Mouse (Mus musculus) frontal cortex, postnatal 14 days (tissue): Measurements from ENCODE around the gene 1700028P14Rik.

Experiments used
- DNase-seq, 2 experiments: peaks; one replicate each; pipeline ENCODE4 v3.0.0; 2022; ENCODE audit warnings: low spot score in 2 of 2

1700028P14Rik gene

GRCm38 (mm10) chr19:23607951-23608350, 44.7 kb downstream of the 1700028P14Rik start:
- DNase-seq, result no peak

DNA sequence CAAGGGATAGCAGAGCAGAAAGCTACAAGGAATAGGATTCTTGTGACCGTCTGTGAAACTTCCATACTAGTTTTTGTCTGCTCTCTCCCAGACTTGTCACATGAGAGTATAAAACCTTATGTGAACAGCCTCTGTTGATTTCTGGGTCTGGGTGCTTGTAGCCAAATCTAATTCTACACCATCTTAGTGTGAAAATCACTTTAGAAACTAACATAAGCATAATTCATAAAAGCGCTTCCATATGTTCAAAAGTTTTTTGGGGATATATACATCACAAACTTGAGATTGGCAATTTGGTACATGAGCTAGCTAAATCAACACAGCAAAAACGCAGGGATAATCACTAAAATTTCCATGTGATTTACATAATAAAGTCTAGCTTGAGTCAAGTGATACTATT, 57.7 kb downstream of the 1700028P14Rik start:
- no peak for DNase-seq

DNA sequence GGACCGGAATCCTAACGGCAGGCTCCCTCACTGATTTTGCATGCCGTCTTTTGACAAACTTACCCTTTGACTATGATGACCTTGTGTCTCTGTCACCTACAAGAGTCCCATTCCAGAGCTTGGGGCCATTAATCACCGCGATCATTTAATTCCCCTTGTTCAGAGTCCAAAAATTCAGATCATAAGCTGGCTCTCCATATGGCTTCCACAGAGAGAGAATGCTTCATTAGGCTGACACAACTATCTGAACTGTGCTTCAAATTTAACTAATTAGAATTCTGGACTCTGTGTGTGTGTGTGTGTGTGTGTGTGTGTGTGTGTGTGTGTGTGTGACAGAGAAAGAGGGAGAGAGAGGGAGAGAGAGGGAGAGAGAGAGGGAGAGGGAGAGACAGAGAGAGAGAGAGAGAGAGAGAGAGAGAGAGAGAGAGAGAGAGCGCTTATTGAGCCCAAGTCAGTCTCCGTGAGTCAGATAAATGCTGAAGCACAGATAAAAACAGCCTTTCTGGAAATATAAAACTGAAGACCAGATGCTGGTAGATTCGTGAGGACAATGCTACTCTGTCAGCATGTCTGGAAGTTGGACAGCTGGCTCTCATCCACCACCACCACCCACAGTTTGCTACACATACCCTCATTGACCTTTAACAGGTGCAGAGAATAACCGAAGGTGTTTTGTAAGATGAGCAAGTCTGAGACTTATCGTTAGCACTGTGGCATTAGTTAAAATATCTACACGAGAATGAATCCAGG, 73.8 kb downstream of the 1700028P14Rik start:
- DNase-seq, result no peak

DNA sequence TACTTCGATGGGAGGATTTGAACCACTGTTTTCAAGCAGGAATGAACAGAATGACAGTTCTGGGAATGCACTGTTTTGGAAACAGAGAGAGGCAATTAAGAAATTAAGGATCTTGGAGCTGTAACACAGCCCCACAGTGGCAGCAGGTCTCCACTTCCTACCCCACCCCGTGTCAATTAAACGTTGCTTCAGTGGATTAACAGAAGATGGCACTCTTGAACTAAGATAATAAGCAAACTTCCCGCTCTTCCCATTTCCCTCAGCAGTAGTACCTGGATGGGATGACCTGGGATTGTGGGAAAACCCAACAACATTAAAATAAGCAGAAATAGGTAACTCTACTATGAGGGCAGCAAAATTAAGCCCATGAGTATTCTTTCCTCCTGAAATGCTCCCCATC, 75.9 kb downstream of the 1700028P14Rik start:
- no peak for DNase-seq

DNA sequence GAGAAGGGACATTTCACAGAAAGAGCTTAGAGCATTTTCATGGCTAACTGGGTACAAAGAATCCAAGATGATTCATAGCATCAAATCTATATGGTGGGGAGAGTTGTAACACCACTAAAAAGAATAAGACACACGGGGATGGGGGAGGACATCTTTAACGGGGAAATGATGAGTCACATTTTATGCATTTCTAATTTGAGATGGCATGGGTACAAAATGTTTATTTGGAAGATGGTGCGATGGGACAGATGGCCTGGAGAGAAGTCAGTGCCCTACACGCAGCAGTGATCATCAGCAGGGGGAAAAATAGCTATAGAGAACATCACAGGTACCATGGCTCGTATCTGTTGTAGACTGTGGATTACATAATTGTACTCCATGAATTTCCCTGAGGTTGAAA, 88.9 kb downstream of the 1700028P14Rik start:
- DNase-seq, result no peak

DNA sequence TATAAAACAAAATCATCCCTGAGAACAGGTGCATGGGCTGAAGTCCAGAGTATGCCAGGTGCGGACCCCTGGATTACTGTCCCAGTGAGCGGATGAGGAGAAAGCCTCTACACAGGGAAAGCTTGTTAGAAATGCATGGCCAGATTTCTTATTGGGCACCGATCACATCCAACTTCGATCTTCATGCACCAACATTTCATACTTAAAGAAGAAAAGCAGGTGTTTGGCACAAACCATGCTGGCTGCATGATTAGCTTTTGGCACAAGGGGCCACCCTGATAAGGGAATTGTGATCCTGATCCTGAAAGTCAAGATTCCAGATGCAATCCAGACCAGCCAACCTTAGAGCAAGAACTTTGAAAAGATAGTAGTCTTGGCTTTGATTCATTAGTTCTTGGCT, 90.0 kb downstream of the 1700028P14Rik start:
- DNase-seq, result no peak

DNA sequence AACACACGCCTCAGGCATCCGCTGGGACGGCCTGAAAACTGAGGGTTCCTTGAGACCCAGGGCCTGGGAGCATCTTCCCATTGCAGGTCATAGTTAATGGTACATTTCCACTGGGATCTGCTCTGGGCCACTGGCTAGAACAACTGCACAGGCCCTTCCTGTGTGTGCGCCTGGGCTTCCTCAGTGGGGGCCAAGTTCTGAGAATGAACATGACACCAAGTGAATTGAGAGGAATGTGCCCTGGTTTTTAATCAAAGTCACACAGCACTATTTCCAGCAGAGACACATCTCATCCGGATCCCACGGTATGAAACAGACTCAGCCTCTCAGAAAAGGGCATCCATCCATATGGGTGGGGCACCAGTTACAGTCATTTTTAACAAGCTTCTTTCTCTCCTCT, 90.6 kb downstream of the 1700028P14Rik start:
- DNase-seq, result no peak

DNA sequence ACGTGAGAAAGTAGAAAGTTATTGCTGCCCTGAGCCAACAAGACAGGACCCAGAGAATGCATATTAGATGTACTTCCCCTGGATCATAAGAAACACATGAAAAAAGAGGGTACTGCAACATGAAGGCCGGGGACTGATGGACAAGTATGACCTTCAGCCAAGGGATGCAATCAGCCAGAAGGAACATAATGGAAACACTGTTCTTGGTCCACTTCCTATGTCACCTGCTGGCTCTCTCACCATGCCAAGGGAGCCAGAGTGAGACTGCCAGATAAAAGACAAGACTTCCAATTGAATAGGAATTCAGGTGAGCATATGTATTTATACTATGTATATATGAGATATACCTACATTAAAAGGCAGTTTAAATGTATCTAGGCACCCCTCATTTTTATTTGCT, 99.2 kb downstream of the 1700028P14Rik start:
- no peak for DNase-seq

GRCm38 (mm10) chr19:23545604-23546003, 107.0 kb downstream of the 1700028P14Rik start:
- no peak for DNase-seq

DNA sequence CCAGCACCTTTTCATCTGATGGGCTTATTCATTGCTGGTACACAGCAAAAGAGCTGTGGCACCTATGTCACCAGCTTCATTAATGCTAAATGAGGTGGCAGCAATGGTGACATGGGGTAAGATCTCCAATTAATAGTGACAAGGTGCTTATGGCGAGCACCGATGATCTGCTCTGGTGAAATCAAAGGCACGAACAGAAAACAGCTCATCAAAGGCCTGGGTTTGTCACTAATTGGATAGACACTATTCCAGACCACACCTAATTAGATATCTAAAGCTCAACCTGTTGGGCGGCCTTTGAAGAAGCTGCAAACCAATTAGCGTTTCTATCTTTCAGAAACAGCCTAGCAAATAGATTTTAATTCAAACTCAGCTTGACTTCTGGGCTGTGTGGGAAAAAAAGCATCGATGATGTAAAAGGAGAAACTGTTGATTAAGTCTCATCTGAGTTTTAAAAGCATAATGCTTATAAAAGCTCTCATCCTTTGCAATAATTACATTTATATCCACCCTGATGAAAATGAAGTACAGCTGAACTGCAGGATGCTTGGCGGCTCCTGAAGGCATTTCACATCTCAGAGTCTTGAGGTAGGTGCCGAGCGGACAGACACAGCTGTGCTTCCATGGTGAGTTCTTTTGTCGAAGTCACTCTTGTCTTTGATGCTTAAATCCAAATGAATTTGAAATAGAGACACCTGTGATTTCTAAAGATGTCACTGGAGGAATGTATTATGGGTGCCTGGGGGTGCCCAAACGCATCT, 109.2 kb downstream of the 1700028P14Rik start:
- DNase-seq, result no peak

DNA sequence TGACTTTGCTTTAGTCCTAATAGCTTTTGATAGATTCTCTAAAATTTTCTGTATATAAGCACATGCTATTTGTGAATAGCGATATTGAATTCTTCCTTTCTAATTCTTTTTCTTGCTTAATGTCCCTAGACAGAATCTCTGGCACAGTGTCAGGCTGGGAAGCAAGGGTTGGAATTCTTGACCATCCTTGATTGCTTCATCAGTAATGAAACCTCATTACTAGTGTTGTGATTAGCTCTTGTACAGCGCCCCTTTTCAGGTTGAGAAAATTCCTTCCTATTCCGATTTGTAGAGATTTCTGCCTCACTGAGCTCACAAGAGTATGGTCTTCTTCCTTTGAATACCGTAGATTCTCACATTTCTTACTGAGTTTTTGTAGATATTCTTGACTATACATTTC, 109.9 kb downstream of the 1700028P14Rik start:
- no peak for DNase-seq

GRCm38 (mm10) chr19:23535700-23536099, 116.9 kb downstream of the 1700028P14Rik start:
- no peak for DNase-seq

GRCm38 (mm10) chr19:23531899-23532298, 120.7 kb downstream of the 1700028P14Rik start:
- peak in 1 of 2 experiments; percentile 27 for DNase-seq

DNA sequence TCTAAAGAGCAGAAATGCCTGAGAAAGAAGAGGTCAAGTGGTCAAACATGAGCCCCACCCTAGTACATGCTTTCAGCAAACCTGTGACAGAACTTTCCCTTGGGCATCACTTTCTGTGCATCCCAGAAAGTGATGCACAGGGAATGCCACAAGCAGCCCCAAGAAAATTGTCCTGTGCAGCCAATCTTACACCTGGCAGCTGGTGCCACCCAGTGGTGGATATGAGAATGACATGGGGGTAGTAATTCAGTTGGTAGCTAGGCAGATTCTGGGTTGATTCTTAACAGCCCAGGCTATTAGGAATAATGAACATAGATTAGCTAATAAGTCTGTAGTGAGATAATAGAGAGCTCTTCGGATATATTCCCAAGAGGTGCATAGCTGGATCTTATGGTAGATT, 128.9 kb downstream of the 1700028P14Rik start:
- DNase-seq, result peak in 1 of 2 experiments; percentile 74

DNA sequence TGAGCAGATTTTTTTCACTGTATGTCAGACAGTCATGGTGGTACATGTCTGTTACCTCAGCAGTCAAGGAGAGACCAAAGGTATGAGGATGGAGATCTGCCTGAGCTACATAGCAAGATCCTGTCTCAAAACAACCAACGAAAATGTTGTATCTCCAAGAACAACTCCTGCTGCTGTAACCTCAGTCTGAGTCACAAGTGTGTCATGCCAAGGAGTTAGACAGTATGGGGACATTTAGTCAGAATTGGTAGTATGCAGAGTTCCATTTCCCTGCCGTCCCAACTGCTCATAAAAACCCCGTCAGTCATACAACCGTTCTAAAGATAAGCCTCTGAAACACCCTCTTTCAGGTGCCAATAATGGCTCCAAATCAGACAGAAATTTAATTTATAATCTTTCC, 130.8 kb downstream of the 1700028P14Rik start:
- DNase-seq, result no peak

DNA sequence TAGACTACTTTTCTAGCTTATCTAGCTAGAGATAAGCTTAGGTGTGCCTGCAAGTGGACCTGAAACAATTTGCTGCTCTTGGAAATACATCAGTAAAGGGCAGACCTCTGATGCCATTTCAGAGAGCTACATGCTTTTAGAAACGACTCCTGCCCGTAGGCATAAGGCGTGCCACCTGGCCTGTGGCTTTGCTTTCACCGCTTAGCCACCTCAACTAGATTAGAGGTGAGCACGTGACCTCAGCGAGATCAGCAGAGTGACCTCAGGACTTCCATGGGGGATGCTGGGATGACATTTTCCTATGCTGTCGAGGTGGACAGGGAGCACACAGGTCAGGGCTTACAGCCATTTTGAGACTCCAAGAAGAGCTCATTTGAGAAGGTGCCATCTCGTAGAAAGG, 131.5 kb downstream of the 1700028P14Rik start:
- no peak for DNase-seq

- no peak for DNase-seq
Measured at GRCm38 (mm10) chr19:23520629-23521028, 132.0 kb downstream of the 1700028P14Rik start.

DNA sequence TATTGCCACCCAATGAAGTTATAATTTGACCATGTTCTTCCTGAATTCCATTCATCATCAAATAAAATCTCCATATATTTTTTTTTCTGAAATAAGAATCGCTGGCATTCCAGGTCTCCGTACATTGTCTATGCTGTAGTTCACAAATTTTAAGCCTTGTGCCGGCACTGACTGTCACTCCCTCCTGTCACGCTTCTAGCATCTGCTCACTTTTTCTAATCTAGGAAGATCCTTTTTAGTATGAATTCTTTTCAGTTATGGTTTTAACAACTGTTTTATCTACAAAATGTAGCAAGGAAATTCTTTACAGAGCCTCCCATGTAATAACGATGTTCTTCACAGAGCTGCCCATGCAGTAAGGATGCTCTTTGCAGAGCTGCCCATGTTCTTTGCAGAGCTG, 134.1 kb downstream of the 1700028P14Rik start:
- no peak for DNase-seq

DNA sequence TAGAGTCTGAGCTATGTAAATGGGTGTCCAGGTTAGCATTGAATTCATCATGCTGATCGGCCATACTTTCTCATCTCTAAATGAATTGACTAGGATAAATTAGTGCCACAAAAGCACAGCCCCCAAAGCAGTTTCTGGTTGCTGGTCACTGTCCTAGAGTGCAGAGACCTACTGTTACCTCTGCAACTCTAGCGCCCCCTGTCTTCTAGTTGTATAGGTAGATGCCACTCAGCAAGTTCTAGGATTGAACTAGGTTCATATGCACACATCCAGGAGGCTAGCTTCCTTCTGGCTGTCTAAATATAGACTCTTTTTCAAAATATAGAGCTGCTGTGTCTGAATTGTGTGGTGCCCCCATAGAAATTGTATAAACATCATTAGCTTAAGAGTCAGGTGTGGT, 141.3 kb downstream of the 1700028P14Rik start:
- no peak for DNase-seq
